Mouse (Mus musculus) ovary, adult 18-20 months (tissue): ENCODE measurements at regions not wholly inside any gene's neighbourhood (a gene's known extent, or its start where the extent isn't known, plus 50 kb on each side); places are given as distances from the start of the nearest gene placed in this dataset.

Source experiments
- DNase-seq: peaks from one replicate; pipeline ENCODE4 v3.0.0; 2022; ENCODE audit warnings: low spot score, mixed read lengths

DNA sequence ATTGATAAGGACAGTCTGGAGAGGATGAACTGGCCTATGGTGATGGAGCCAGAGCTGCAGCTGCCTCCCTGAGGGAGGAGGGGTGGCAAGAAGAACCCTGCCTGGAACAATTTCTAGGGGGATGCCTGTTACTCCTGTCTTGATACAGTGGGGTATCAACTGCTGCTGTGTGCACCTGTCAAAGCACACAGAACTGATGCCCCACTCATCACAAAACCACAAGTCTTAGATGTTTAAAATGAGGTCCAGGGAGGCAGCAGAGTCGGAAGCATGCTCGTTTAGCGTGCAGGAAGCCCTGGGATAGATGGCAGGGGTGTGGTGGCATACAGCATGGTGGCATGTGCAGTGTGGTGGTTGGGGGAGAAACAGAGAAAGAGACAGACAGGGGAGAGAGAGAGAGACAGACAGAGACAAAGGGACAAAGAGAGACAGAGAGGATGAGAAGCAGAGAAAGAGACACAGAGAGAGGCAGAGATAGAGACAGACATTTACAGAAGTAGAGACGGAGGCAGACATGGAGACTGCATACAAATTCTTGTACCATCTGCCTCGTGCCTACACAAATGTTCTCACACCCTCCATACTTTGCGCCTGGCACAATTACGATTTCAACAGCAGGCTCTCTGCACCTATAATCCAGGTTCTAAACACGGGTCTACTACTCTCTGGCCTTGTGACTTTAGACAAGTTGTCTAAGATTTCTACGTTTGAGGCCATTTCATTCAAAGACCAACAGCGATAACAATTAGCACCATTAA, 242.6 kb downstream of the Cbln4 start:
- no peak for DNase-seq

DNA sequence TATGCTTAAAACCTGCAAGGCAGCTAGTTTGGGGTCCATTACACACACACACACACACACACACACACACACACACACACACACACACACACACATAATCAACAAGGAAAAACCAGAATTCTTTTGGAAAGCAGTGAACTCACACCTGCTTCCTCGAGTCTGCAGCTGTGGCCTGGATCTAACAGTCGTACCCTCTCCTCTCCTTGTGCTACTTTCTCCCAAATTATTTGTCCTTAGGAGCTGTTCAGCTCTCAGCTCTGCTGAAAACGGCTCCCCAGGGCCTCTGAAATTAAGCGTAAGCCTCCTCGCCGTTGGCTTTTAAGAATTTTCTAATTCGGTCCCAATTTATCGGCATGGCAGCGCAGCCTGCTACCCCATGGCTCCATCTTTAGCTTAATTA, 243.9 kb downstream of the Cbln4 start:
- no peak for DNase-seq

DNA sequence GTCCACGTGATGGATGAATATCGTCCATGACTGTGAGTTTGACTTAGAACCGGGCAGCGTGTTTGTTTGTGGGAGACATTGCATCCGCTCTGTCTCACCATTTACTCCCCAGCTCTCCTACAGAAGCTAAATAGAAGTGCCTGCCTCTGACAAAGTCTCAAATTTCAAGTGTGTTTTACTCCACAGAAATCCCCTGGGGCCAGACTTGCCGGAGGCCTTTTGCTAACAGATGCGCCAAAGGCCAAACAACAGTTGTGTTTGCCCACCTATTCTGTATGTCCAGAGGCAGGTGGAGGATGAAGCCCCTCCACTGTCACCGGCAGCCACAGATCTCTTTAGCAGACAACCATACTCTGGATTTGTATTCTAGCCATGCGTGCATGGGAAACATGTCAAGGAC, 252.6 kb downstream of the Cbln4 start:
- DNase-seq = no peak

DNA sequence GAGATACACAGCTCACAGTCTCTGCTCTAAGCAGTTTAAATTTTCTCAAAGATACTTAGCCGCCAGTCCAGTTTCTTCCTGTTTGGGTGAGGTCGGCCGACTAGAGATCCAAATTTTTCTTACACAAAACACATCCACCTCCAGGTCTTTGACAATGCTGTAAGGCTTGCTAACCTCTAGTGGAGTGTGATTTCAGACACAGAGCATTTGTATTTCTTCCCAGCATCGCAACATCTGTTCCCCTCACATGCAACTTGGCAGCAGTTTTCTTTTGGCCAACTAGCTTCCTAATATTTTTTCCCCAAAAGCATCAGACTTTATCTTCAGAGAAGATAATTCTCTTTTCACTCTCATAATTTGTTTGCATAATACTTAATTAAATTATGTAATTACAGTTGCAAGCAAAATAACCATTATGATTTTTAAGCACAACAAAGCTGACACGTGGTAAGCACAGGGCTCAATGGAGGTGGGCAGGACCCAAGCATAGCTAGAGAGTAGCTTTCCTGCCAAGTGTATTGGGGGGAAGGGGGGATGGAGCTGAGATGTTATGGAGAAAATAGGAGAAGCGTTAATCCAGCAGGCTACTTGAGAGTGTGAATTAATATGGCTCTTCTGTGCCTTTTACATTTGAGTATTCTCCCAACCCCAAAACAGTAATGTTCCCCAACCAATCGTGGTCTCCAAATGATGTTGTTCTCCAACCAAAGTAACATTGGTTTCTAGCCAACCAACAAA, 276.9 kb downstream of the Cbln4 start:
- DNase-seq = no peak

DNA sequence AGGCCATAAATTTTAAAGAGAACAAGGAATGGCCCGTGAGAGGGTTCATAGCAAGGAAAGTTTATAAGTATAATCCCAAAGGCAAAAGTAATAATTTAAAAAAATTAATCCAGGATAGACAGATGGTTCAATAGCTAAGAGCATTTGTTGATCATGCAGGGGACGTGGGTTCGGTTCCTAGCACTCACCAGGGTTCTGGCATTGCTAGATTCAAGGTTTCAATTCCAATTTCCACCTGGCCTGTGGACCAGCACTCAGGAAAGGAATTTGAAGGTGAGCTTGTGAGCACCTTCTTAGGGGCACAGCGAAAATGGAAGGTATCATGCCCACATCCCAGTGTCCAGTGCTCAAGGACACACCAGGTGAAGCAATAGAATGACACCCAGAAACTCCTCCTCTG, 278.2 kb downstream of the Cbln4 start:
- no peak for DNase-seq

DNA sequence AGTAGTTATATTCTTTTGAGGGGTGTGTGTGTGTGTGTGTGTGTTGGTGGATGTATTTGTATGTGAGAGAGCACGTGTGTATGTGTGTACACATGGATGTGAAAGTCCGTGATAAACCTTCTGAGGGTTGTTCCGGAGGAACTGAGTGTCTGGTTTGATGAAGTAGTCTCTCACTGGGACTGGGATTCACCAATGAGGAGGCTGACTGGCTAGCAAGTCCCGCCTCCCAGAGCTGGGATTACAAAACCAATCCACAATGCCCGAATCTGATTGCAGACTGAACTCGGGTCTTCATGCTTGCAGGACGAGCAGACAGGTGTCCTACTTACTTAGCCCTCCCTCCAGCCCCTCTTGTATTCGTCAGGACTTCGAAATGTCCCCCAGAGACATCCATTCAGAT, 289.8 kb downstream of the Cbln4 start:
- DNase-seq = no peak

DNA sequence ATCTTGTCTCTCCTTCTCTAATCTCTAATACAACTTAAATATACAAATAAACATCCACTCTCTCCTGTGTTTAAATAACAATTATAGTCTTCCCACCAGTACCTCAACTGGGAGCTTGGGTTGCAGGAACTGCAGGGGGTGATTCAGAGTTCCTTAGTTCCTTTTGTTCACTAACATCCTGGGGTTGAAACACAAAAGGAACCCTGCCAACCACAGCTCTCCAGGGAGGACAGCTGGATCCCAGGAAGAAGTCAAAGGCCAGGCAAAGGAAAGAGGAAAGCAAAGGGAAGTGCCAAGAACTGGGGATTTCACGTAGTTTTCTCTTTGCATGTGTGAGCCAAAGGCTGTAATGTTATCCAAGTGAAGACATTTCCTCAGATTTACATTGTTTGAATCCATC, 296.1 kb downstream of the Cbln4 start:
- no peak for DNase-seq

DNA sequence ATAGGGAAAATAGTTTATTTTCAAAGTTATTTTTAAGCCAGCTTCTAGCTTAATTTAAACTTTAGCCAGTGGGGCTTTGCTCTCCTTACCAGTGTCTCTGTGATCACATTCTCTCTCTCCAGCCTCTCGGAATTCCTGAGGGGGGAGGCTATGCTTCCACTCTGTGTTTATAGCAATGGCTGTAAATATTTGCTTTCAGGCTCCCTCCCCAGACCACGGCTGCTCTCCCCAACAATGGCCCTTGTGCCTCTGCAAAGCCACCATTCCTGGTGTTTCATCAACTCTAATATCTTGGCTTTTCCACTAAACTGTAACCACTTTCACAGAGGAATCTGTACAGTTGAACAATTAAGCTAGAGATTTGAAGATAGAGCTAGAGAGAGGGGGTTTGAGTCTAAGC, 300.2 kb downstream of the Cbln4 start:
- no peak for DNase-seq

DNA sequence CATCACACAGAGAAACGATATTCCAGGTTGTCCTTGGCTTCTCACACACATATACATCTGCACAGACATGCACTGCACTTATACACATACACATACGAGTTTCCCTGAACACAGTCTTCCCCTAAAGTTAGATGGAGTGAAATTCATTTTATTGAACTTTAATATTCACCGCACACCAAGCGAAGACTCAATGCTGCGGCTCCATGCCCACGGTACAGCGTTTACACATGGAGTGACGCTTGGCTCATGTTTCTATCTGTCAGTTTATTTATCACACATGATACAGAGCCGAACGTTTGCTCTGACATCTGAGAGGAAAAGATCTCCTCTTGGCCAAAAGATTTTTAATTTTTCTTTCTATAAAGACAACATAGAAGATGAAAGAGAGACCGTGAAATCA, 300.6 kb downstream of the Cbln4 start:
- DNase-seq = no peak

DNA sequence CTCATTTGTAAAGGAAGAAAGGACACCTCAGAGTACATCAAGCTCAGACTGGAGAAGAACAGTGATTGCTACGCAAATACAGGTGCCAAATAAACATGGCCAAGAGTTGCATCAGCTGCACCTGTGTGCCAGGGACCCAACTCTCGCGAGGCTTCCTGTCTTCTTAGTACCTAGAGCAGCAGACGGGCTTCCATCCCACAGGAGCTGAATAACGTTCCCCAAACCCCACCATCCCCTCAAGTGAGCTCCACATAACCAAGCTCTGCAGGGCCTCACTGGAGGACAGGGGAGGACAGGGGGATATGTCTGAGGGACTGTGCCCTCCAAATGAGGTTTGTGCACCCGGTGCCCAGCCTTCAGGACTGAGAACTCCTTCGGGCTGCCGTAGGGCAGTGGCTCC, 305.5 kb downstream of the Cbln4 start:
- DNase-seq = no peak

DNA sequence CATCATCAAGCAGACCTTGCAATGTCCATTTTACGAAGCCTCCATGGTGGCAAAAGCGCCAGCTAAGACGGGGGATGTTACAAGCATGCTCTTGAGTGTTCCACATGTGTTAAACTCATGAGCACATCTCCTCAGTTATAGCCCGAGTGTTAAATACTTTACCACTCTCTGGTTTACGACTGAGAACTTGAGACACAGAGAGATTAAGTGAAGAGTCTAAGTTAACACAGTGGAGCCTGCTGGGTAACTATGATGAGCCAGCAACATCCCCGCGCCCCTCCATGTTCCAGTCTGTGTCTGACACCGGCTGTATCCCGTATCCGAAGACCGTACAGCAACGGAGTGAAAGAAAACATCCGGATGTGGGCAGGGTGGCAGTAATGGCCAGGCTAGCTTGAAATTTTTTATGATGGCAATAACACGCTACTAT, 308.2 kb downstream of the Cbln4 start:
- DNase-seq = no peak

DNA sequence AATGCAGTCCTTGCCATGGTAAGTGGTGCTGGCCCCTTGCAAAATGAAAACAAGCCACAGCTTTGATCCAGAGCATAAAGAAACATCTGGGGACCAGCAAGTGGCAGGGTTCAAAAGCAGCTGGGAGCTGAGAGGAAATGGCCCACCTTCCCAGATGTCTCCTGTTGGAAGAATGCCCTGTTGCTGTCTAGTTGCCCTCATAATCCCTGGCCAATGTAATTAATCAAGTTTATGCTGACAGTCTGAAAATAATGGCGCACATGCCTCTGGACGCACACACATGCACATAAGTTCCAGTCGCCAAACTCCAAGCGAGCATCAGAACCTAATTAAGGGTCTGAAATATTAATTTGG, 308.7 kb downstream of the Cbln4 start:
- DNase-seq = no peak

DNA sequence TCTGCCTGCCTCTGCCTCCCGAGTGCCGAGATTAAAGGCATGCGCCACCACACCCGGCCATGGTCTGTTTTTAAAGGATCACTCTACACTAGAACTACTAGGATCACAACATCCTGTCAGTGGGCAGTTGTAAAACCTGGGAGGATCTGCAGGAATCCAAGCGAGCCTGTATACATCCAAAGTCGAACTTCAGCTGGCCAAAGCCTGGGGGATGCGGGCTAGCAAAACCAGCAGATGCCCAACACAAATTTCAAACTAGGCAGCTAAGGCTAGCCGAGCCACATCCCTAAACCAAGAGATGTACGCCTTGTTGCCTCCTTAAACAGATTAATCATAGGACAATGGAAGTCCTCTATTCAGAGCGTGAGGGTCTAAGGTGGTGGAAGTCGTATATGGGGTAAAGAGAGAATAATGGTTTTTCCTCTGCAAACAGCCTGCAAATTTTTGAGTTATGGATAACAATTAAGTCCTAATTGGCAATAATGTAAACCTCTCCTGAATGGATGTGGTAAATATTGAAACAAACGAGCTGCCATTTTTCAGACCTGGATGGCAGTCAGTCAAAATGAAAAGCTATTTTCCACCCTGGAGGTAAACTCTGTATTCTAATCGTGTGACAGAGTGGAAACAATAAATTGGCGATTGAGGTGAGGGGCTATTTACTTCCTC, 309.2 kb downstream of the Cbln4 start:
- DNase-seq = no peak

DNA sequence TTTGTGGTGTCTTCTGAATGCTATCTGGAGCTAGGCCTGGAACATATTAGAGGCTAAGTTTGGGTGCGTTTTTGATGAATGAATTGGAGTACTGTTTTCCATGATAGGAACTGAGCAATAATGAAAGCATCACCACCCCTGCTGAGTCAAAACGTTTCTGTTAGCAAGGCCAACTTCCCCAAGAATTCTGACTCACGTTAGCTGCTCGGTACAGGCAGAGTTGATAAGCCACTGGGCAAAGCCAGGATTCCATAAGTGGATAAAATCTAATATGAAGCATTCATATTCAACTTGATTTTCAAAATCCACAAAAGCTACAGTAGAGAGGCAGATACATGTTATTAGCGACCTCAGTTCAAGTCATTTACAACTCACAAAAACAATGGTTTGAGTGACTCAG, 324.0 kb downstream of the Cbln4 start:
- DNase-seq = no peak

DNA sequence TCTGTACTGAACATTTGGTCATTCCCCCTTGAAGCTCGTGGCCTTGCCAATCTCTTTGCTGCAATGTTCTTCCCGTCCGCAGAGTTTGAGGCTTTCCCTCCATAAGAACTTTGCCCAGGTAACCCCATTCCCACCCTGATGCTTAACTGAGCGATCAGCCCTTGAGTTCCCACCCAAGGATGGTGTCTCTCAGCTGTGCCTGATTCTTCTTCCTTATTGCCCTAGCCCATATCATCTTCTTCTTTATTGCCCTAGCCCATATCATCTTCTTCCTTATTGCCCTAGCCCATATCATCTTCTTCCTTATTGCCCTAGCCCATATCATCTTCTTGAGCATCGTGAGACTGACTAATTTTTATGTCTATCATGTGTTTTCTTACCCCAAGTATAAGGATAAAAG, 324.4 kb downstream of the Cbln4 start:
- DNase-seq = no peak

DNA sequence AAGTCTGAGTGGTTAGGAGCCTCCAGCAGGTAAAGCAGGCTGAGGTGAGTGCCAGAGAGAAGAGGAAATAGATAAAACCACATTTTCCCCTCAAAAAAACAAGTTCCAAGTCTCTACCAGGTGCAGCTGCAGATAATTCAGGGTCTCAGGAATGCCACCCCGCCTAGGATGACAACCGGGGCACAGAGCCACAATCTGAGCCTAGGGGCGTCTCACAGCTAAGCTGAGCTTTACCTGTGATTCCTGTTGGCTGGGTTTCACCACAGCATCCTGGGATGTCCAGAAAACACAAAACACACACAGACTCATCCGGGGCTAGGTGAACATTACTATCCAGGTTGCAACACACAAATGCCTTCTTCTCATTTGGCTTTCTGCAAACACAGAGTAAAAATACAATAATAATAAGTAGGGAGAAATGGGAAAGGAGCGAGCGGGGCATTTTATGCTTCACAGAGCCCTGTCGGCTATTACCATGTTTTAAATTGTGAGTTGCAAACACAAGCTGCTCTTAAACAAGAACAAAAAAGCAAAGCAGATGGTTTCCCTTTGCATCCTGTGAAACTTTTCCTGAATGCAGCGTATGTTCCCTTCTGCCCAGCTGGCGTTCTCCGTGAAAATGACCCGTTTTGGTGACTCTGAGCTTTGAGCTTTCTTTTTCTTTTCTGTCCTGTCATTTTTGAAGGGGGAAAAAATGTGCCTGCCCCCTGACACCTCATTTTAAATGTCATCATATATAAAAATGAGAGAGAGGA, 330.3 kb downstream of the Cbln4 start:
- no peak for DNase-seq

DNA sequence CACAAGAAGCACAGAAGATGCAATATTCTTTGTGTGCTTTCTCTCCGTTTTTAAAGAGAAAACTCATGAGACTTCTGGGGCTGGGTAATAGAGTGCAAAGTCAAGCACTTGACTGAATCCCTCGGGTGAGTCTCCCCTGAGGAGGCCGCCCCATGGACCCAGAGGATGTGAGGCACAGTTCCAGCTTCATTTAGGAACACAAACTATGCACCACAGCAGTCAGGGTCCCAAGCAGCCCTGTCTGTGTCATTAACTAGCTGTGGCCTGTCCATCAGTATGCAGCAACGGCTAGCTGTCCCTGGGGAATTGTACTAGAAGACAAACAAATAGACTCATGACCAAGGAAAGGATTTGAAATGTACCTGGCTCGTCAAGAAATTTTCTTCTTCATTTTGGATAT, 349.7 kb downstream of the Cbln4 start:
- DNase-seq = no peak

DNA sequence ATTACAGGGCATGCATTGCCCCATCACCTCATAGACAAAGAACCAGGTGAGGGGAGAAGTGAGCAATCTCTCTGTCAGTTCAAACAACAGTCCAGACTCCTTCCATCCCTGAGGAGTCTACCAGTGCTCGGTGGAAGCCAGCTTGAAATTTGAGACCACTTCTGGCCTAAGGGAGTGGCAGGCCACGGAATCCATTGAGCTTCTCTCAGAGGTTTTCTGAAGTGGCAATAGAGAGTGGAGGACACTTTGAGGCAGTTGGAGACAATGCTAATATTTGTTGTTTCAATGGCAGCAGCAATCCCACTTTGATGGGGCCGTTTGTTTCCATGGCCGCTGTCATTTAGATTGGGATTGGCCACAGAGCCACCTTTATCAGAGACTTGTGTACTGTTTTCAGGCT, 352.5 kb downstream of the Cbln4 start:
- no peak for DNase-seq

DNA sequence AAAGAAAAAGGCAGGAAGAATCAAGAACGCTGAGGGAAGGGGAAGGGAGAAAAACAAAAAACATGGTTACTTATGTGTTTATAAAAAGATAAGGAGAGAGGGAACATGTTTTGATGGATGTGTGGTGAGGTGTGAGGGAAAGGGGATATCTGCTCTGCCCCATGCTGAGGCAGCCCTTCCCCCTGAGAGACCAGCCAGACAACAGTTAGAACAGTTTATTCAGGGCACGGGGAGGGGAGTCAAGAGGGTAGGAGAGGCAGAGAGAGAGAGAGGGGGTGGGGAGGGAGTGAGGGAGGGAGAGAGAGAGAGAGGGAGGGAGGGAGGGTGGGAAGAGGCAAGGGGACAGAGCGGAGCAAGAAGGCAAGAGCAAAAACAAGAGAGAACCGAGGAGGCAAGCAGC, 354.2 kb downstream of the Cbln4 start:
- no peak for DNase-seq

DNA sequence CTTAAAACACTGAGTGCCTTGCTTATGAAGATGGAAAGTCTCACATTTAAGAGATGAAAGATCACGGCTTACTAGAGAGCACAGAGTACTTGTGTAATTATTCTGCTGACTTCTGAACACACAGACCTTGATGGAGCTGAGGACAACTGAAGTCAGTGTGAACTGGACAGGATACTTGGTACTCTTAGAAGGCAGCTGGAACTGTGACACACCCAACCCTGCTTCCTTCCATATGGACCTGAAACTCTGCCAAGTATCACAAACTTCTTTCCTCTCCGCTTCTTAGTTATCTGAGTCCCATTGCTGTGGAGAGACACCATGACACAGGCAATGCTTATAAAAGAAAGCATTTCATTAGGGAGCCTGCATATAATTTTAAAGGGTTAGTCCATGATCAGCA, 365.3 kb downstream of the Cbln4 start:
- no peak for DNase-seq

DNA sequence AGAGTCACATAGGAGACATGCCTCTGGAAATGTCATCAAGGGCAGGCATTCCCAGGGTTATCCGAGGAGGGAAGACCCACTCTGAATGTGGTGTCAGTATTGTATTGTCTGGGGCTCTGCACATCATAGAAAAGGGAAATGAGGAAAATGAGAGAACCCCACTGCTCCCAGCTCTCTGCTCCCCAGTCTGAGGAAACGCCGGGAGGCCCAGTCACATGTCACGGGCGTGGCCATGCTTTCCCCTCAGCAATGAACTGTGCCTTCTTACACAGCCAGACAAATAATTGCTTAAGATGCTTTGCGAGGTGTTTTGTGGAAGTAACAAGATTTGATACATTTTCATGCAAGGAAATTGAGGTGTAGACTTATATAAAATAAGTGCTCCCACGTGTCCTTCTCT, 366.1 kb downstream of the Cbln4 start:
- no peak for DNase-seq

DNA sequence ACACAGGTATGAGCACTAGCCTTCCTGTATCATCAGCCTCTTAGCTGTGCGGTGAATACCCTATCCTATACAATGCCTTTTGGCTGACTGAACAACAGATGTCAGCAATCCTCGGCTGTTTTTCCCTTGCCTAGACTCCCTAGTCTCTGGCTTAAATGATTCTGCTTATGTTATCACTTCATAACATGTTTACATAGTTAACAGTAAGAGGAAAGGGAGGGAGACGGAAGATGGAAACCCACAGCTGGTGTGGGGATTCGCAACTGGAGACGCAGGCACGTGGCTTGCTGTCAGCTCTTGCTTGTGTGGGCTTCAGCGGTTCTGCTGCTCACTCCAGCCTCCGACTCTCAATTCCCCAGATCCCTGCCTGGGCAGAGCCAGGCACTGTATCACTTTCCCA, 367.2 kb downstream of the Cbln4 start:
- no peak for DNase-seq

DNA sequence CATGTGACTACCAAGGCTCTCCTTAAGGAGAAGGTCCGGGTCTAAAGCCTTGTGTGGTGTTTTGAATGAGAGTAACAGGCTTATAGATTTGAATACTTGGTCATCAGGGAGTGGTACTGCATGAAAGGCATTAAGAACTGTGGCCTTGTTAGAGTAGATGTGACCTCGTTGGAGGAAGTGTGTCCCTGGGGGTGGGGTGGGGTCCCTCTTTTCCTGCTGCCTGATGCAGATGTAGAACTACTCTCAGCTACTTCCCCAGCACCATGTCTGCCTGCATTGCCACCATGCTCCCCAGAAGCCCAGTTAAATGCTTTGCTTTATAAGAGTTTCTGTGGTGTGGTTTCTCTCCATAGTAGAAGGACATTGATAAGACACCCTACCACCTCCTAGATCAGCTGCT, 367.9 kb downstream of the Cbln4 start:
- no peak for DNase-seq
